Mouse (Mus musculus): ENCODE measurements around the gene Zzef1. TPM values are rescaled to one million over a fixed set of nuclear protein-coding genes. Genes with fewer than 3 reads are reported as not detected.

Gene Zzef1
- total RNA-seq, 1 experiment from 2014 or later = 44.1 TPM

GRCm38 (mm10) chr11:72806556-72806955 lies 10.5 kb downstream of the Zzef1 start:
- no peak for DNase-seq

DNA sequence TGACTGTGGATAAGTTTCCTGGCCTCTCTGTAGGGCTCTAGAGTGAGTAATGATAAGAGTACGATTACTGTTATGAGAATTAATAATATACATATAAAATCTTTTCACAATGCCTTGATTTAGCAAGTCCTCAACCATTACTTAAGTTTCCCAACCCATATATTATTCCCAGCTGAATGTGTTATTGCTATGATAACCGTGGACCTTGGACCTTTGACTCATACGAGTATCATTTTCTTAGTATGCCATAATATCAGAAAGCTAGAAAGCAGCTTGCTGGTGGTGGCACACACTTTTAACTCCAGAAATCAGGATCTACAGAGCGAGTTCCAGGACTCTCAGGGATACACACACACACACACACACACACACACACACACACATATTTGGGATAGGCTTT lies 12.0 kb downstream of the Zzef1 start:
- no peak for DNase-seq

DNA sequence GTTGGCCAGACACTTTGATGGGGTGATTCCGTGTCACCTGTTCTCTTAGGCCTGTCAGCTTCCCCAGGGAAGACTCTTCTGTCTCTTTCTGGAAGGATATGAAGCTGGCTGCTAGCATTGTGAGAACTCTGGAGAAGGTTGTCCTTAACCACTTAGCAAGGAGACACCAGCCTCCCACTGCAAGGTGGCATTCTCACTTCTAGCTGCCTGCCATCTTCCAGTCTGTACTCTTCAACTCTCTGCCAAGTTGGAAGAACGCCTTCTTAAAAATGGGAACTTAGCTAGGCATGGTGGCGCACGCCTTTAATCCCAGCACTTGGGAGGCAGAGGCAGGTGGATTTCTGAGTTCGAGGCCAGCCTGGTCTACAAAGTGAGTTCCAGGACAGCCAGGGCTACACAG lies 17.7 kb downstream of the Zzef1 start:
- DNase-seq = no peak

GRCm38 (mm10) chr11:72814188-72814587 lies 18.2 kb downstream of the Zzef1 start:
- no peak for DNase-seq

- DNase-seq = no peak
Observed at GRCm38 (mm10) chr11:72816859-72817258, 20.8 kb downstream of the Zzef1 start.

- DNase-seq = no peak
Observed at GRCm38 (mm10) chr11:72818067-72818466, 22.0 kb downstream of the Zzef1 start.

- DNase-seq = no peak
Observed at GRCm38 (mm10) chr11:72821041-72821440, 25.0 kb downstream of the Zzef1 start.

- DNase-seq = no peak
Observed at GRCm38 (mm10) chr11:72829869-72830268, 33.8 kb downstream of the Zzef1 start.

GRCm38 (mm10) chr11:72842731-72843130 lies 46.7 kb downstream of the Zzef1 start:
- no peak for DNase-seq

GRCm38 (mm10) chr11:72843576-72843975 lies 47.5 kb downstream of the Zzef1 start:
- DNase-seq = no peak

- no peak for DNase-seq
Observed at GRCm38 (mm10) chr11:72845526-72845925, 49.5 kb downstream of the Zzef1 start.

- no peak for DNase-seq
Observed at GRCm38 (mm10) chr11:72846685-72847084, 50.7 kb downstream of the Zzef1 start.

DNA sequence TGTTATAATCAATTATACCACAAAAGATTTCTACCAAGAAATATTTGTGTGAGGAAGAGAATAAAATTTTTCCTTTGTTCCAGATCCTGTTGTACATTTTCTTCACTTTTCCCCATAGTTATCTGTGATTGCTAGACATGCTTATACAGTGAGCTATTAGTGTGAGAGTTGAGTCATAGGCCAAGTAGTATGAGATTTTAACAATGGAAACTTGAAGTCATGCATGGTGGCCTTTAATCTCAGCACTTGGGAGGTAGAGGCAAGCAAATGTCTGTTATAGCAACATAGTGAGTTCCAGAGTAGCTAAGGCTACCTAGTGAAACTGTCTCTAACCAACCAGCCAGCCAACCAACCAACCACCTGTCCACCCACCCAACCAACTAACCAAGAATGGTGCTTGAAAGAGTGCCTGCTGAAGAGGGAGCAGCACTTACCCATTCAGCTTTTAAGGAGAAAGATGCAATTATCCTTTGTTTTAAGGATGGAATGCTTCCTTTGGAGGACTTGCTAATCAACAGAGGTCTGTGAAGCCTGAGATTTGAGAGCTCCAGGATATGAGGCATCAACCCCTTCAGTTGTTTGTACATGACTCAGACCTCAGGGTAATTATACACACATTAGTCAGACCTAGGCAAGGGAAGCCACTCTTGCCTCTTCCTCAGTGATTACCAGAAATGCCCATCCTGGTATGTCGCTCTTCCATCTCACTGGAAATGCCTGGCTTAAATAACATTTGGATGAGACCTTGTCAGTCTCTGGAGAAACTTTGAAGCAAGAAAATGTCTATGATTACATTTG lies 52.0 kb downstream of the Zzef1 start:
- no peak for DNase-seq

DNA sequence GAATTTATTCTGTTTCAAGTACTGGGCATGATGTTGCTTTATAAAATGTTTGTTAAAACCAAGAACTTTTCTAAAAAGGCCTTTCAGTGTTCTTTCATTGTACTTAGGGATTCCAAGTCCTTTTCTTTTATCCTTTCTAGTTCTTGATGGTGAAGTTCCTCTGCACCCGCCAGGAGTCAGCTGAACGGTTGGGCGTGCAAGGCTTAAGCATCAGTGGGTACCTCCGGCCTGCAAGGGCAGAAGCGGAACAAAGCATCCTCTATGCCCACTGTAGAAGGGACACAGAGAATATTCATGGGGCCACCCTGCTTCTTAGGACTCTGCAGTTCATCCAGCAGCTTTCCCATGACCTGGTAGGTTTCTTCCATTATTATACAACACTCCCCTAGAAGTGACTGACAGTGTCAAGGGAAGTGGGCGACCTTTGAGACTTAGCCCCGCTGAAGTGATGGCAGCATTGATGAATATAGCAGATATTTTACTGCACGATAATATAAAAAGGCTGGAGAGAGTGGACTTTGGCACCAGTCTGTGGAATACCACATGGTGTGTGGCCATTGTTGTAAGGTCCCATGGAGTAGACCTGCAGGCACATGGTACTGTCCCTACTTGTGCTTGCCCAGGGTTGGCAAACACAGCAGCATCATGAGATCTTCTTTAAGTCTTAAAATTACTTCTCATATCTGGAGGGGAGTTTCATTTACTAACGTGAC lies 54.5 kb downstream of the Zzef1 start:
- no peak for DNase-seq

DNA sequence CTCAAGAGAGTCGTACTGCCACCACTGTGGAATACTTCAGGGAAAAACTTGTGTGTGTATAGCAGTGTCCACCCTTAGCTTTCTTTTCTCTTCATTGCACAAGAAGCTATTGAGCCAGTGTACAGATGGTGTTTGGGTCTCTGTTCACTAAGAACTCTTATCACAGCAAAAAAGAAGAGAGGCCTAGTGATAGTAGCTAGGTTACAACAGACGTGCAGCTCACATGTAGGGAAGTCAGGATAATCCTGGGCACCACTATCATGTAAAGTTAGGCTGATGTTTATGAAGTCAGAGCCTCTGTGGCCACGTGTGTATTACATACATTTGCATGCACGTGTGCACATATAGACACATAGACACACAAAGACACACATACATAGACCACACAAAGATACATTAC lies 55.2 kb downstream of the Zzef1 start:
- DNase-seq = no peak

DNA sequence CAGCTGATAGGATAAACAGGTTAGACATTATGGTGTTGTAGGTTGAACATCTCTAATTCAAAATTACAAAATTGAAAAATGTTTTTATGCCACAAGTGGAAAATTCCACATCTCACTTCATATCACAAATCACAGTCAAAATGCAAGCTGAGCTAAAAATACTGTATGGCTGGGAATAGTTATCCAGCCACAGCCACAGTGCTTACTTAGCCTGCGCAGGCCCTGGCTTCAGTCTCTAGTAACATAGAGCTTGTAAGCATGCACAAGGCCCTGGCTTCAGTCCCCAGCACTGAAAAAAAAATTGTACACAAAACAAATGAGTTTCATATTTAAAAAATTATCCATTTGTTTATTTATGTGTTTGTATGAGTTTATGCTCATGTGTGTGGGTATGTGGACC lies 56.1 kb downstream of the Zzef1 start:
- DNase-seq = no peak

- DNase-seq = no peak
Observed at GRCm38 (mm10) chr11:72853086-72853485, 57.1 kb downstream of the Zzef1 start.

GRCm38 (mm10) chr11:72854251-72854650 lies 58.2 kb downstream of the Zzef1 start:
- no peak for DNase-seq

DNA sequence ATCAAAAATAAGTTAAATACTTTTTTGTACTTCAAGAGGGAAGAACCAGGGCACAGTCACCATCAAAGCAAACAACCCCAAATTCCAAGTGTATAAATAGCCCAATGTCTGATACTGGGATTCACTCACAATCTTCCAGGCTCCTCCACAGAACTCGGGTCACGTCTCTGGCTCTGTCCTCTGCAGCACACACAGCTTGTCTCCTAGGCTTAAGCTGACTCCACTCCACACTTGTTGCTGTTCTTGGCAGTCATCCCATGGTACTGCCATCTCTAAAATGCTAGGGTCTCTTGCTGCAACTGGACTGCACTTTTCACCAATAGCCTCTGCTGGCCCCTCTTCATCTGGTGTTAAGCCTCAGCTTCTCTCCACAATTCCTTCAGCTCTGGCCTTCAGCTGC lies 60.7 kb downstream of the Zzef1 start:
- no peak for DNase-seq

GRCm38 (mm10) chr11:72861236-72861635 lies 65.2 kb downstream of the Zzef1 start:
- no peak for DNase-seq

DNA sequence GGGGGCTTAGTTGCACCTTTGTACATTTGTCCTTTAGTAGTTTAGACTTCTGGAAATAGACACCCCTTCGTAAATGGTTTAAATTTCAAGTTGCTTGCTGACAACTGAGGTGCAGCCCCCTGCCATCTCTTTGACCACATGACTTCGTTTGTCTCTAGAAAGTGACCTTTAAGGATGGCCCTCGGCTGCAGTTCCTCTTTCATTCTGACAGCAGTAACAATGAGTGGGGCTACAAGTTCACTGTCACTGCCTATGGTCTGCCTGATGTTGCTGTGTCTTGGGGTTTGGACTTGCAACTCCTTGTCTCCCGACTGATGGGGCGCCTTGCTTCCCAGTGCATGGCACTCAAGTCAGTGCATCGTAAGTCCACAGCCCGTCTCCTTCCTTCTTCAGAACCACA lies 70.4 kb downstream of the Zzef1 start:
- no peak for DNase-seq

DNA sequence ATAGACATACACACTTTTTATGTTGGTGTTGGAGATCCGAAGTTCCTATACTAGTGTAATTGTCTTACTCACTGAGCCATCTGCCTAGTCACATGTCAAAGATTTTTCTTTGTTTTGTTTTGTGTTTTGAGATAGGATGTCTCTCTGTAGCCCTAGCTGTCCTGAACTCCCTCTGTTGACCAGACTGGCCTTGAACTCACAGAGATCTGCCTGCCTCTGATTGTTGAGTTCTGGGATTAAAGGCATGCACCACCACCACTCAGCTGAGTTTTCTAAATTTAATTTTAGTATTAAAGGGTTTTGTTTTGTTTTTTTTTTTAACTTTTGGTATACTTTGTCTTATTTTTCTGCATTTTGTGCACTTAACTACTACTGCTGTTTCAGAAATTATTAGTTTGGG lies 76.0 kb downstream of the Zzef1 start:
- no peak for DNase-seq

- DNase-seq = no peak
Observed at GRCm38 (mm10) chr11:72892623-72893022, 96.6 kb downstream of the Zzef1 start.

- no peak for DNase-seq
Observed at GRCm38 (mm10) chr11:72908391-72908790, 112.4 kb downstream of the Zzef1 start.
